Mouse (Mus musculus) heart, embryonic 14.5 days (tissue): Measurements from ENCODE around the gene Tepp. TPM values are rescaled to one million over a fixed set of nuclear protein-coding genes. Genes with fewer than 3 reads are reported as not detected.

Experiments used
- ATAC-seq: fragments of 200-750 bp; cut with Nextera tagmentation; 2 replicates; pipeline ENCODE4 v1.8.0; 2017; ENCODE audit warnings: low read depth, moderate TSS enrichment; ENCODE audit not compliant: insufficient number of reproducible peaks, insufficient read depth, low FRiP score
- H3K27ac ChIP-seq, 2 experiments: fragments of 200-500 bp in 1 of 2; fragments of 300-500 bp in 1 of 2; sonication (generic) in 1 of 2; replicated peaks in 1 of 2; 2 replicates each; pipeline ENCODE4 v1.5.1; 2012 to 2014; ENCODE audit warnings: low read depth in 2 of 2, low read length in 2 of 2, control low read depth in 1 of 2, mild to moderate bottlenecking in 1 of 2, mixed read lengths in 1 of 2; ENCODE audit not compliant: control insufficient read depth in 1 of 2, insufficient read depth in 1 of 2
- H3K27me3 ChIP-seq: fragments of 300-500 bp; sonication (generic); 2 replicates; pipeline ENCODE4 v1.6.1; 2014; ENCODE audit warnings: mild to moderate bottlenecking, low read length, control low read depth; ENCODE audit not compliant: control insufficient read depth, insufficient read depth
- H3K36me3 ChIP-seq: fragments of 300-500 bp; sonication (generic); 2 replicates; pipeline ENCODE4 v1.6.1; 2014; ENCODE audit warnings: mild to moderate bottlenecking, control low read depth, low read length, mixed read lengths; ENCODE audit not compliant: control insufficient read depth, insufficient read depth
- H3K4me1 ChIP-seq, 2 experiments: fragments of 200-500 bp in 1 of 2; fragments of 300-500 bp in 1 of 2; sonication (generic) in 1 of 2; 2 replicates each; pipeline ENCODE4 v1.6.1; 2012 to 2014; ENCODE audit warnings: low read length in 2 of 2, control low read depth in 1 of 2, mixed read lengths in 1 of 2; ENCODE audit not compliant: control insufficient read depth in 2 of 2, insufficient read depth in 2 of 2
- H3K4me2 ChIP-seq: fragments of 300-500 bp; sonication (generic); 2 replicates; pipeline ENCODE4 v1.6.1; 2014; ENCODE audit warnings: mild to moderate bottlenecking, low read length
- H3K4me3 ChIP-seq, 2 experiments: fragments of 200-500 bp in 1 of 2; fragments of 300-500 bp in 1 of 2; sonication (generic) in 1 of 2; 2 replicates each; pipeline ENCODE4 v1.5.1; 2012 to 2014; ENCODE audit warnings: low read length in 2 of 2, mild to moderate bottlenecking in 2 of 2, control low read depth in 1 of 2, low read depth in 1 of 2, moderate library complexity in 1 of 2; ENCODE audit not compliant: control insufficient read depth in 1 of 2, insufficient read depth in 1 of 2
- H3K9ac ChIP-seq: fragments of 300-500 bp; sonication (generic); 2 replicates; pipeline ENCODE4 v1.6.1; 2014; ENCODE audit warnings: mild to moderate bottlenecking, low read length
- H3K9me3 ChIP-seq: fragments of 300-500 bp; sonication (generic); 2 replicates; pipeline ENCODE4 v1.6.1; 2016; ENCODE audit warnings: low read length, control low read depth; ENCODE audit not compliant: control insufficient read depth
- WGBS: fragments of 180-500 bp; shearing (Covaris S2); extraction: QIAGEN DNeasy Blood & Tissue Kit; methylation state at CpG from one replicate; pipeline ENCODE4 v1.1.7; 2014; 5-methylcytosine and 5-hydroxymethylcytosine counted together
- polyA plus RNA-seq: library from polyadenylated mRNA; unstranded; fragments of >200 nt; fragmentation: Nextera tagmentation; extraction: Ambion mirVana; gene quantifications from 2 replicates; pipeline ENCODE4 v1.2.1, GENCODE M21; 2014

The Tepp gene
- polyA plus RNA-seq, 1 experiment from 2014 or later = not detected

- ATAC-seq = peak; percentile 11
- Histone ChIP-seq H3K4me2 (peak overlapping the region; percentile 94), H3K9ac (peak overlapping the region; percentile 93)
Observed at GRCm38 (mm10) chr8:95331156-95331719, 20.9 kb downstream of the Tepp start.

DNA sequence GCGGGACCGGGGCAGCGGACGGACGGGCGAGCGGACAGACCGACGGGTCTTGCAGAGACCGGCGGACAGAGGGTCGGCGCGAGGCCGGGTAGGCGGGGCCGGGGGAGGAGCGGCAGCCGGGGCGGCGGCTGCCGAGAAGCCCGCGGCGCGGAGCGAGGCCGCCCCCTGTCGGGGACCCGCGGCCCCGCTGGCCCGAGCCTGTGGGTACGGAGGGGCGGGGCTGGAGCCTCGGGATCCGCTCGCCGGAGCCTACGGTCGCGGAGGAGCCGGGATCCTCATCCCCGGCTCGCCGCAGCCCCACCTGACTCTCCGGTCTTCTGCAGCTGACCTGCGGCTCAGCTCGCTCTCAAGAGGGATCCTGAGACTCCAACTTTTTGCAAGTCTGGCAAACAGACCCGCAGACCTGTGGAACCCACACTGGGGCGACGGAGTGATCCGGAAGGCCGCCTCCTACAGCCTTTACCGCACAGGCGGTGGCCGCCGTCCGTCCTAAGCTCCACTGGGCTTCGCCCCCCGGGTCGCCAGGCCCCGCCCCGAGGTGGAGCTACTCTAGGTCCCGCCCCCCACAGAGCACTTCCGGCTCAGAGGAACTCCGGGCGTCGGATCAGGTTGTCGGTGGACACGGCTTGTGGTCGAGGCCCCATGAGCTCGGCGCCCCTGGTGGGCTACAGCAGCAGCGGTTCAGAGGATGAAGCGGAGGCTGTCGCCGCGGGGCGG, 21.5 kb downstream of the Tepp start, which contains the start of the genes Zfp319 and Usb1:
Zfp319 (minus strand) TSS at position 231 of the 717 bp plus-strand sequence.
Usb1 (plus strand) TSS at position 565 of the 717 bp plus-strand sequence.
- Histone ChIP-seq H3K27me3 (no peaks in the 10 kb centered on the region), H3K4me3 (peak within 1 kb of the TSS; percentile 87 to 89), H3K36me3 (peaks cover 53% of the 10 kb centered on the region), H3K27ac (peak within 1 kb of the TSS; percentile 99 to 100), H3K4me1 (peaks cover 6 to 27% of the 10 kb centered on the region in 2 experiments; a peak in 3 of 4 replicates), H3K4me2 (peak within 1 kb of the TSS; percentile 94), H3K9ac (peak within 1 kb of the TSS; percentile 93), H3K9me3 (0 out of 2 replicates have a peak, but pooled peaks cover 3% of the 10 kb centered on the region)
- under 1% methylated on average over 68 of the region's 80 CpGs for WGBS
- peak; percentile 95 for ATAC-seq

More at GRCm38 (mm10) chr8:95331156-95331719, 20.9 kb downstream of the Tepp start:
- H3K27me3 ChIP-seq = no peaks in the 10 kb centered on the region
- under 1% methylated on average over 38 of the region's 38 CpGs for WGBS
- peaks cover 6 to 30% of the 10 kb centered on the region in 2 experiments; a peak in 3 of 4 replicates for H3K4me1 ChIP-seq
- 0 out of 2 replicates have a peak, but pooled peaks cover 3% of the 10 kb centered on the region for H3K9me3 ChIP-seq
- H3K27ac ChIP-seq = peak overlapping the region; percentile 99 to 100
- peaks cover 60% of the 10 kb centered on the region for H3K36me3 ChIP-seq
- H3K4me3 ChIP-seq = peak overlapping the region; percentile 87 to 89

- Histone ChIP-seq H3K4me1 (peaks cover 6 to 21% of the 10 kb centered on the region in 2 experiments; a peak in 3 of 4 replicates), H3K4me2 (peak overlapping the region; percentile 94), H3K9ac (peak overlapping the region; percentile 93), H3K4me3 (peak overlapping the region; percentile 87 to 89), H3K9me3 (0 out of 2 replicates have a peak, but pooled peaks cover 3% of the 10 kb centered on the region), H3K27ac (peak overlapping the region; percentile 99 to 100), H3K36me3 (peaks cover 52% of the 10 kb centered on the region), H3K27me3 (no peaks in the 10 kb centered on the region)
- no peak; the same call in 1 of the 2 replicates for ATAC-seq
- 26% methylated on average over 21 of the region's 21 CpGs for WGBS
Observed at GRCm38 (mm10) chr8:95332437-95333199, 22.3 kb downstream of the Tepp start.

- Histone ChIP-seq H3K9ac (no peak overlapping the region), H3K4me2 (no peak overlapping the region), H3K27me3 (no peaks in the 10 kb centered on the region), H3K4me3 (no peak overlapping the region), H3K36me3 (peaks cover 61% of the 10 kb centered on the region), H3K4me1 (peaks cover 4 to 7% of the 10 kb centered on the region in 2 experiments; a peak in 3 of 4 replicates), H3K9me3 (0 out of 2 replicates have a peak, but pooled peaks cover 3% of the 10 kb centered on the region), H3K27ac (no peak overlapping the region)
- WGBS = 81% methylated on average over 1 of the region's 1 CpGs
- ATAC-seq = no peak
Observed at GRCm38 (mm10) chr8:95335706-95336105, 25.3 kb downstream of the Tepp start.

- Histone ChIP-seq H3K4me1 (peaks cover 4 to 7% of the 10 kb centered on the region in 2 experiments; a peak in 3 of 4 replicates), H3K4me2 (no peak overlapping the region), H3K9ac (no peak overlapping the region), H3K27me3 (no peaks in the 10 kb centered on the region), H3K36me3 (peaks cover 68% of the 10 kb centered on the region), H3K9me3 (0 out of 2 replicates have a peak, but pooled peaks cover 3% of the 10 kb centered on the region), H3K27ac (no peak overlapping the region), H3K4me3 (no peak overlapping the region)
- no peak for ATAC-seq
Observed at GRCm38 (mm10) chr8:95336363-95336762, 26.0 kb downstream of the Tepp start.

GRCm38 (mm10) chr8:95341721-95342120, 31.4 kb downstream of the Tepp start:
- Histone ChIP-seq H3K36me3 (peaks cover 96% of the 10 kb centered on the region), H3K9me3 (no peaks in the 10 kb centered on the region), H3K27ac (peak overlapping the region; percentile 19 to 37; a peak in 1 of 4 replicates), H3K4me3 (no peak overlapping the region), H3K4me2 (no peak overlapping the region), H3K9ac (0 out of 2 replicates have a peak overlapping the region, but pooled peaks have one; percentile 34), H3K4me1 (peaks cover 2 to 9% of the 10 kb centered on the region in 2 experiments; a peak in 3 of 4 replicates), H3K27me3 (no peaks in the 10 kb centered on the region)
- WGBS = 43% methylated on average over 5 of the region's 5 CpGs
- ATAC-seq = no peak

GRCm38 (mm10) chr8:95344668-95345067, 34.3 kb downstream of the Tepp start:
- peaks cover 69% of the 10 kb centered on the region for H3K36me3 ChIP-seq
- no peak for ATAC-seq
- 73% methylated on average over 6 of the region's 6 CpGs for WGBS

More at GRCm38 (mm10) chr8:95344668-95345067, 34.3 kb downstream of the Tepp start:
- H3K4me2 ChIP-seq = no peak overlapping the region
- no peak overlapping the region for H3K9ac ChIP-seq
- no peak overlapping the region for H3K27ac ChIP-seq
- no peaks in the 10 kb centered on the region for H3K9me3 ChIP-seq
- H3K4me3 ChIP-seq = no peak overlapping the region
- H3K27me3 ChIP-seq = no peaks in the 10 kb centered on the region
- peaks cover 20 to 32% of the 10 kb centered on the region in 2 experiments for H3K4me1 ChIP-seq
